8 mouse cellular contexts compared by ENCODE assay signal in genomic region chr4:149789421-149790194, GRCm38 (mm10). TPM values are rescaled to one million over a fixed set of nuclear protein-coding genes. Genes with fewer than 3 reads are reported as not detected.
DNase-seq lines count a peak whose midpoint lies in the region; ATAC-seq lines count a peak whose summit lies in the region.

No protein-coding gene starts in this region.

- DNase-seq in embryonic facial prominence, embryonic 10.5 days (ENCODE audit: low spot score) = no peak
- peak; percentile 72 for DNase-seq in ovary, postnatal 36 days (ENCODE audit: low spot score)
- DNase-seq in ovary, postnatal 10 days (ENCODE audit: low spot score) = no peak
- peak; percentile 31 to 80 for DNase-seq in kidney, postnatal 25 days
- no peak for DNase-seq in layer of hippocampus, adult 8-10 months (ENCODE audit: low spot score in 2 of 2)
- DNase-seq in thymus, postnatal 14 days = no peak

- H3K9me3 ChIP-seq in embryonic facial prominence, embryonic 12.5 days = no peaks in the 10 kb centered on the region
- H3K9me3 ChIP-seq in embryonic facial prominence, embryonic 10.5 days = no peaks in the 10 kb centered on the region
- no peaks in the 10 kb centered on the region for H3K9me3 ChIP-seq in stomach, embryonic 16.5 days (replicated peaks; ENCODE audit: control insufficient read depth, low read length)

- H3K4me2 ChIP-seq in embryonic facial prominence, embryonic 12.5 days (replicated peaks) = no peak overlapping the region
- no peak overlapping the region for H3K4me2 ChIP-seq in stomach, embryonic 16.5 days (ENCODE audit: low read depth, low read length)

- no peak overlapping the region for H3K9ac ChIP-seq in embryonic facial prominence, embryonic 12.5 days
- no peak overlapping the region for H3K9ac ChIP-seq in stomach, embryonic 16.5 days (ENCODE audit: low read length)

- no peak overlapping the region for H3K27ac ChIP-seq in embryonic facial prominence, embryonic 12.5 days
- H3K27ac ChIP-seq in embryonic facial prominence, embryonic 10.5 days (replicated peaks) = no peak overlapping the region
- peak overlapping the region; percentile 63 for H3K27ac ChIP-seq in stomach, embryonic 16.5 days (ENCODE audit: low read length)

- 0 out of 2 replicates have a peak, but pooled peaks have one; percentile 11 for ATAC-seq in embryonic facial prominence, embryonic 12.5 days (ENCODE audit: insufficient number of reproducible peaks, insufficient read depth, low FRiP score, low TSS enrichment)
- peak; percentile 54; the same call in 1 of the 2 replicates for ATAC-seq in stomach, embryonic 16.5 days (ENCODE audit: insufficient read depth, low FRiP score)

- peaks cover 19% of the 10 kb centered on the region for H3K4me1 ChIP-seq in embryonic facial prominence, embryonic 12.5 days
- H3K4me1 ChIP-seq in embryonic facial prominence, embryonic 10.5 days = peaks cover 38% of the 10 kb centered on the region
- peaks cover 11% of the 10 kb centered on the region; the same call in 1 of the 2 replicates for H3K4me1 ChIP-seq in stomach, embryonic 16.5 days (ENCODE audit: control insufficient read depth, insufficient read depth, low read length)

- H3K36me3 ChIP-seq in embryonic facial prominence, embryonic 12.5 days = no peaks in the 10 kb centered on the region
- H3K36me3 ChIP-seq in embryonic facial prominence, embryonic 10.5 days (replicated peaks) = no peaks in the 10 kb centered on the region
- no peaks in the 10 kb centered on the region for H3K36me3 ChIP-seq in stomach, embryonic 16.5 days (ENCODE audit: control insufficient read depth, insufficient read depth, low read length)

- WGBS in embryonic facial prominence, embryonic 12.5 days = 81% methylated on average over 13 of the region's 13 CpGs
- WGBS in embryonic facial prominence, embryonic 10.5 days = 84% methylated on average over 13 of the region's 13 CpGs
- 78% methylated on average over 13 of the region's 13 CpGs for WGBS in stomach, embryonic 16.5 days

- H3K27me3 ChIP-seq in embryonic facial prominence, embryonic 12.5 days = no peaks in the 10 kb centered on the region
- H3K27me3 ChIP-seq in embryonic facial prominence, embryonic 10.5 days (replicated peaks; ENCODE audit: low read depth, poor library complexity, severe bottlenecking) = no peaks in the 10 kb centered on the region
- H3K27me3 ChIP-seq in stomach, embryonic 16.5 days (ENCODE audit: control insufficient read depth, insufficient read depth, low read length) = no peaks in the 10 kb centered on the region

- H3K4me3 ChIP-seq in embryonic facial prominence, embryonic 12.5 days = no peak overlapping the region
- no peak overlapping the region for H3K4me3 ChIP-seq in embryonic facial prominence, embryonic 10.5 days
- H3K4me3 ChIP-seq in stomach, embryonic 16.5 days (replicated peaks; ENCODE audit: low read length) = no peak overlapping the region

RNA-seq across cellular contexts. Expression of gene Slc25a33, which starts 15.5 kb away (rescaled TPM):
- 15.7 and 16.6 TPM in 2 replicates for polyA plus RNA-seq in embryonic facial prominence, embryonic 12.5 days (2016; fragmentation: Nextera tagmentation; extraction: Ambion mirVana)
- 17.6 and 18.7 TPM in 2 replicates for polyA plus RNA-seq in embryonic facial prominence, embryonic 10.5 days (2016; fragmentation: Nextera tagmentation; extraction: Ambion mirVana)
- 7.8 and 8.1 TPM in 2 replicates for polyA plus RNA-seq in stomach, embryonic 16.5 days (2015; fragmentation: Nextera tagmentation; extraction: Ambion mirVana)
- total RNA-seq in layer of hippocampus, adult 8-10 months (2022) = 10 to 100 TPM; 29.9 to 33.1 (median 31.0) TPM

RNA-seq across cellular contexts. Expression of gene Tmem201, which starts 51.8 kb away (rescaled TPM):
- polyA plus RNA-seq in embryonic facial prominence, embryonic 12.5 days (2016; fragmentation: Nextera tagmentation; extraction: Ambion mirVana) = 38.1 and 39.0 TPM in 2 replicates
- polyA plus RNA-seq in embryonic facial prominence, embryonic 10.5 days (2016; fragmentation: Nextera tagmentation; extraction: Ambion mirVana) = 46.5 and 46.7 TPM in 2 replicates
- 19.7 and 20.1 TPM in 2 replicates for polyA plus RNA-seq in stomach, embryonic 16.5 days (2015; fragmentation: Nextera tagmentation; extraction: Ambion mirVana)
- total RNA-seq in layer of hippocampus, adult 8-10 months (2022) = 10 to 100 TPM; 63.5 to 75.6 (median 74.5) TPM

Comparison
In these comparisons a context has a peak if more than half of its experiments do, and no peak if none do; other contexts are left out.
1. DNase-seq: peak in ovary, postnatal 36 days (single experiment) and kidney, postnatal 25 days (2 of 2); none in embryonic facial prominence, embryonic 10.5 days (single experiment), ovary, postnatal 10 days (single experiment), layer of hippocampus, adult 8-10 months (0 of 2) and thymus, postnatal 14 days (single experiment).